9 mouse cellular contexts compared by ENCODE assay signal in genomic region chr5:123891669-123892068, GRCm38 (mm10). TPM values are rescaled to one million over a fixed set of nuclear protein-coding genes. Genes with fewer than 3 reads are reported as not detected.
DNase-seq lines count a peak whose midpoint lies in the region; ATAC-seq and TF ChIP-seq lines count a peak whose summit lies in the region.
"Had no signal": no experiment of that assay in that cellular context is flagged by ENCODE, and none has a peak within 500 bp of the region (broad histone marks: within the 10 kb centered on the region; RNA-seq: fewer than 3 reads in every experiment).

No protein-coding gene starts in this region.

- no peak for ATAC-seq in hindbrain, postnatal 0 days
- no peak for ATAC-seq in inflammation-experienced regulatory T-cells, adult 6 months

- peak; percentile 67 for DNase-seq in adrenal gland, postnatal 14 days
- DNase-seq in adrenal gland, adult 18-20 months (ENCODE audit: low spot score in 2 of 2), result no peak
- DNase-seq in left cerebral cortex, adult 2 months (ENCODE audit: extremely low spot score in 1 of 2, low spot score in 2 of 2), result no peak
- DNase-seq in left cerebral cortex, postnatal 4 days, result no peak
- DNase-seq in MEL-GATA-1-ER (ENCODE audit: extremely low read depth, low read depth), result peak; percentile 80
- DNase-seq in hindbrain, postnatal 0 days (ENCODE audit: low spot score), result peak; percentile 35
- peak; percentile 51 to 68 for DNase-seq in natural killer cell, adult 2 months (ENCODE audit: low spot score in 2 of 2)

- no peaks in the 10 kb centered on the region for H3K9me3 ChIP-seq in hindbrain, postnatal 0 days (ENCODE audit: low read length)

- no peak for TF ChIP-seq CTCF in left cerebral cortex, adult 2 months (IDR thresholded peaks at IDR 0.05)
- no peak for TF ChIP-seq CTCF in hindbrain, postnatal 0 days (IDR thresholded peaks at IDR 0.05; ENCODE audit: low read depth)

- H3K9ac ChIP-seq in hindbrain, postnatal 0 days (replicated peaks; ENCODE audit: low read length), result no peak overlapping the region

- no peak overlapping the region for H3K4me2 ChIP-seq in hindbrain, postnatal 0 days (ENCODE audit: low read depth, low read length)

- H3K27ac ChIP-seq in left cerebral cortex, adult 2 months, result no peak overlapping the region
- no peak overlapping the region for H3K27ac ChIP-seq in hindbrain, postnatal 0 days

- intact Hi-C loops in left cerebral cortex, adult 2 months (cut with DNase I), result no loop called here
- intact Hi-C loops in left cerebral cortex, postnatal 4 days (cut with DNase I), result no loop called here

- H3K4me3 ChIP-seq in left cerebral cortex, adult 2 months, result peak overlapping the region; percentile 25; the same call in 1 of the 2 replicates
- H3K4me3 ChIP-seq in hindbrain, postnatal 0 days (ENCODE audit: low read length), result no peak overlapping the region
- H3K4me3 ChIP-seq: erythroblast, embryonic 14.5 days had no signal

- WGBS in hindbrain, postnatal 0 days, result 40% methylated on average over 6 of the region's 6 CpGs

- H3K4me1 ChIP-seq in hindbrain, postnatal 0 days (ENCODE audit: insufficient read depth, low read length), result no peaks in the 10 kb centered on the region

- H3K27me3 ChIP-seq in hindbrain, postnatal 0 days (ENCODE audit: insufficient read depth, low read length), result no peaks in the 10 kb centered on the region

- H3K36me3 ChIP-seq in hindbrain, postnatal 0 days (ENCODE audit: insufficient read depth, low read length), result no peaks in the 10 kb centered on the region

RNA-seq across cellular contexts. Expression of gene Hcar1, which starts 11.8 kb away (rescaled TPM):
- total RNA-seq in adrenal gland, postnatal 14 days (2021), result 2.5 and 3.2 TPM in 2 replicates
- total RNA-seq in adrenal gland, adult 18-20 months (2021), result 10 to 100 TPM in 1 of 2 experiments, 1 to 10 TPM in 1; 5.1 to 18.0 TPM
- total RNA-seq in left cerebral cortex, adult 2 months (2021), result 1 to 10 TPM; 1.5 TPM
- total RNA-seq in left cerebral cortex, postnatal 4 days (2021), result 1 to 10 TPM in 1 of 2 experiments, under 1 TPM in 1; 0.54 to 1.1 TPM
- 0.83 and 1.4 TPM in 2 replicates for total RNA-seq in hindbrain, postnatal 0 days (2014; rRNA removed)
- 0.63 and 0.88 TPM in 2 replicates for polyA plus RNA-seq in hindbrain, postnatal 0 days (2015; fragmentation: Nextera tagmentation; extraction: Ambion mirVana)
- polyA plus RNA-seq in inflammation-experienced regulatory T-cells, adult 6 months (2017; shearing (Covaris generic)), result not detected
- polyA plus RNA-seq: erythroblast, embryonic 14.5 days had no signal

RNA-seq across cellular contexts. Expression of gene Denr, which starts 15.3 kb away (rescaled TPM):
- total RNA-seq in adrenal gland, postnatal 14 days (2021), result 78.3 and 86.9 TPM in 2 replicates
- total RNA-seq in adrenal gland, adult 18-20 months (2021), result 10 to 100 TPM; 54.7 to 74.1 TPM
- total RNA-seq in left cerebral cortex, adult 2 months (2021), result 10 to 100 TPM; 66.0 to 68.7 TPM
- 10 to 100 TPM; 69.6 to 75.8 TPM for total RNA-seq in left cerebral cortex, postnatal 4 days (2021)
- 12.7 and 16.7 TPM in 2 replicates for total RNA-seq in hindbrain, postnatal 0 days (2014; rRNA removed)
- polyA plus RNA-seq in hindbrain, postnatal 0 days (2015; fragmentation: Nextera tagmentation; extraction: Ambion mirVana), result 123 and 136 TPM in 2 replicates
- 10 to 100 TPM; 60.1 to 83.1 (median 71.9) TPM for polyA plus RNA-seq in inflammation-experienced regulatory T-cells, adult 6 months (2017; shearing (Covaris generic))

RNA-seq across cellular contexts. Expression of gene Hcar2, which starts 26.4 kb away (rescaled TPM):
- total RNA-seq in adrenal gland, postnatal 14 days (2021), result 0.45 and 0.78 TPM in 2 replicates
- 1 to 10 TPM; 1.9 to 7.2 TPM for total RNA-seq in adrenal gland, adult 18-20 months (2021)
- total RNA-seq in left cerebral cortex, adult 2 months (2021), result not detected
- total RNA-seq in left cerebral cortex, postnatal 4 days (2021), result not detected
- total RNA-seq in hindbrain, postnatal 0 days (2014; rRNA removed), result not detected in 2 replicates
- not detected in 2 replicates for polyA plus RNA-seq in hindbrain, postnatal 0 days (2015; fragmentation: Nextera tagmentation; extraction: Ambion mirVana)
- polyA plus RNA-seq in inflammation-experienced regulatory T-cells, adult 6 months (2017; shearing (Covaris generic)), result under 1 TPM in 2 of 3 experiments, not detected in 1; 0.28 to 0.30 TPM
- polyA plus RNA-seq: erythroblast, embryonic 14.5 days had no signal

RNA-seq across cellular contexts. Expression of gene Gm43518, which starts 35.5 kb away (rescaled TPM):
- 1.7 TPM in 1 of 2 replicates, not detected in the other for total RNA-seq in adrenal gland, postnatal 14 days (2021)
- total RNA-seq in adrenal gland, adult 18-20 months (2021), result 1 to 10 TPM in 1 of 2 experiments, under 1 TPM in 1; 0.74 to 1.5 TPM
- total RNA-seq in left cerebral cortex, adult 2 months (2021), result 1 to 10 TPM in 1 of 2 experiments, under 1 TPM in 1; 0.63 to 1.1 TPM
- 1 to 10 TPM; 1.2 to 1.3 TPM for total RNA-seq in left cerebral cortex, postnatal 4 days (2021)
- 0.37 TPM in 1 of 2 replicates, not detected in the other for total RNA-seq in hindbrain, postnatal 0 days (2014; rRNA removed)
- polyA plus RNA-seq in hindbrain, postnatal 0 days (2015; fragmentation: Nextera tagmentation; extraction: Ambion mirVana), result 2.2 and 3.2 TPM in 2 replicates
- 1 to 10 TPM in 2 of 3 experiments, not detected in 1; 4.9 to 5.1 TPM for polyA plus RNA-seq in inflammation-experienced regulatory T-cells, adult 6 months (2017; shearing (Covaris generic))
- polyA plus RNA-seq: erythroblast, embryonic 14.5 days had no signal

RNA-seq across cellular contexts. Expression of gene Ccdc62, which starts 38.8 kb away (rescaled TPM):
- 4.7 and 5.0 TPM in 2 replicates for total RNA-seq in adrenal gland, postnatal 14 days (2021)
- total RNA-seq in adrenal gland, adult 18-20 months (2021), result 1 to 10 TPM; 4.3 to 4.5 TPM
- 1 to 10 TPM; 2.9 to 4.1 TPM for total RNA-seq in left cerebral cortex, adult 2 months (2021)
- 1 to 10 TPM; 1.9 to 4.8 TPM for total RNA-seq in left cerebral cortex, postnatal 4 days (2021)
- 1.1 and 2.0 TPM in 2 replicates for total RNA-seq in hindbrain, postnatal 0 days (2014; rRNA removed)
- 4.8 and 5.5 TPM in 2 replicates for polyA plus RNA-seq in hindbrain, postnatal 0 days (2015; fragmentation: Nextera tagmentation; extraction: Ambion mirVana)
- polyA plus RNA-seq in inflammation-experienced regulatory T-cells, adult 6 months (2017; shearing (Covaris generic)), result 10 to 100 TPM in 1 of 3 experiments, 1 to 10 TPM in 2; 6.2 to 16.6 (median 8.1) TPM

Comparison
In these comparisons a context has a peak if more than half of its experiments do, and no peak if none do; other contexts are left out.
1. DNase-seq: peak in adrenal gland, postnatal 14 days (single experiment), MEL-GATA-1-ER (single experiment), hindbrain, postnatal 0 days (single experiment) and natural killer cell, adult 2 months (2 of 2); none in adrenal gland, adult 18-20 months (0 of 2), left cerebral cortex, adult 2 months (0 of 2) and left cerebral cortex, postnatal 4 days (single experiment).